Mouse (Mus musculus) hindbrain, postnatal 0 days (tissue): ENCODE data around the gene Pzp. TPM values are rescaled to one million over a fixed set of nuclear protein-coding genes. Genes with fewer than 3 reads are reported as not detected.

ENCODE experiments used
- ATAC-seq: fragments of 200-750 bp; cut with Nextera tagmentation; 2 replicates; pipeline ENCODE4 v1.8.0; 2017; ENCODE audit warnings: mild to moderate bottlenecking, moderate TSS enrichment, moderate library complexity
- DNase-seq: peaks from one replicate; pipeline ENCODE4 v3.0.0-alpha.2; 2015; ENCODE audit warnings: low spot score
- H3K27ac ChIP-seq: fragments of 300-500 bp; sonication (generic); 2 replicates; pipeline ENCODE4 v1.5.1; 2014; ENCODE audit warnings: mild to moderate bottlenecking
- H3K27me3 ChIP-seq: fragments of 300-500 bp; sonication (generic); 2 replicates; pipeline ENCODE4 v1.6.1; 2014; ENCODE audit warnings: low read length, mixed read lengths; ENCODE audit not compliant: insufficient read depth
- H3K36me3 ChIP-seq: fragments of 300-500 bp; sonication (generic); 2 replicates; pipeline ENCODE4 v1.6.1; 2014; ENCODE audit warnings: low read length, mixed read lengths; ENCODE audit not compliant: insufficient read depth
- H3K4me1 ChIP-seq: fragments of 300-500 bp; sonication (generic); 2 replicates; pipeline ENCODE4 v1.6.1; 2014; ENCODE audit warnings: antibody characterized with exemption, low read length, mixed read lengths; ENCODE audit not compliant: insufficient read depth
- H3K4me2 ChIP-seq: fragments of 300-500 bp; sonication (generic); 2 replicates; pipeline ENCODE4 v1.6.1; 2014; ENCODE audit warnings: low read depth, mild to moderate bottlenecking, low read length, moderate library complexity, mixed read lengths
- H3K4me3 ChIP-seq: fragments of 300-500 bp; sonication (generic); 2 replicates; pipeline ENCODE4 v1.5.1; 2014; ENCODE audit warnings: low read length
- H3K9ac ChIP-seq: fragments of 300-500 bp; sonication (generic); replicated peaks from 2 replicates; pipeline ENCODE4 v1.6.1; 2014; ENCODE audit warnings: mild to moderate bottlenecking, low read length, moderate library complexity, mixed read lengths
- H3K9me3 ChIP-seq: fragments of 300-500 bp; sonication (generic); 2 replicates; pipeline ENCODE4 v1.6.1; 2016; ENCODE audit warnings: low read length, mixed read lengths
- CTCF ChIP-seq: IDR thresholded peaks from 2 replicates; pipeline ENCODE4 v1.5.1; 2016; ENCODE audit warnings: antibody characterized with exemption, control low read depth, low read depth
- WGBS: fragments of 180-500 bp; shearing (Covaris S2); extraction: QIAGEN DNeasy Blood & Tissue Kit; methylation state at CpG from one replicate; pipeline ENCODE4 v1.1.7; 2014; 5-methylcytosine and 5-hydroxymethylcytosine counted together
- polyA plus RNA-seq: library from polyadenylated mRNA; unstranded; fragments of >200 nt; fragmentation: Nextera tagmentation; extraction: Ambion mirVana; gene quantifications from 2 replicates; pipeline ENCODE4 v1.2.1, GENCODE M21; 2015
- total RNA-seq: library from RNA; depleted of rRNA; stranded (reverse); fragments of >200 nt; gene quantifications from 2 replicates; pipeline ENCODE4 v1.2.3, GENCODE M21; 2014

Pzp gene
- total and polyA plus RNA-seq, 2 experiments from 2014 or later, result 0.03 TPM; not detected in 1

GRCm38 (mm10) chr6:128519159-128519558 is 7.4 kb downstream of the Pzp start:
- TF ChIP-seq CTCF, result no peak

DNA sequence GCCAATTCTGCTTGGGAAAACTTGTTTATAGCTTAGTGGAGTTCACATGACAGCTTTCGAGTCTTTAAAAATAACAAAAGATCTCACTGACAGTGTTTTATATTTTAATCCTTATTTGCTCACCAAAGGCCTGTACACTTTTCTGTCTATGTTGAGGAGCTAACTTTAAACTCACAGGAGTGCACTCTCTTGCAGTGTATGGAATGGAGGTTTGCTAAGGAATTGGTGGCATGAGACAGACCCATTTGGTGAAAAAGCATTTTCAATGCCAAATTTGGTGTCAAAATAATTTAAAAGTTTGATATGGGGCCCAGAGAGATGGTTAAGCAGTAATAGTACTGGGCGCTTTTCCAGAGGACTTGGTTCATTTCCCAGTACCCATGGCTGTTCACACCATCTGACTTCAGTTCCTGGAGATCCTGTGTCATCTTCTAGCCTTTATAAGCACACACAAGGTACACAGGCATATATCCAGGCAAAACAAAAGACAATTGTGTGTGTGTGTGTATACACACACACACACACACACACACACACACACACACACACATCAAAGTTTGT is 20.8 kb downstream of the Pzp start:
- Histone ChIP-seq H3K27ac (no peak overlapping the region), H3K9me3 (no peaks in the 10 kb centered on the region), H3K4me2 (no peak overlapping the region), H3K9ac (no peak overlapping the region), H3K27me3 (no peaks in the 10 kb centered on the region), H3K36me3 (no peaks in the 10 kb centered on the region), H3K4me1 (no peaks in the 10 kb centered on the region), H3K4me3 (no peak overlapping the region)
- WGBS, result 91% methylated on average over 2 of the region's 2 CpGs
- no peak for TF ChIP-seq CTCF
- no peak for DNase-seq
- ATAC-seq, result no peak

More at GRCm38 (mm10) chr6:128519159-128519558, 7.4 kb downstream of the Pzp start:
- DNase-seq, result no peak
- no peaks in the 10 kb centered on the region for H3K27me3 ChIP-seq
- H3K9me3 ChIP-seq, result no peaks in the 10 kb centered on the region
- H3K36me3 ChIP-seq, result no peaks in the 10 kb centered on the region
- H3K4me2 ChIP-seq, result no peak overlapping the region
- H3K4me3 ChIP-seq, result no peak overlapping the region
- ATAC-seq, result no peak
- H3K27ac ChIP-seq, result no peak overlapping the region
- WGBS, result 92% methylated on average over 7 of the region's 7 CpGs
- no peaks in the 10 kb centered on the region for H3K4me1 ChIP-seq
- H3K9ac ChIP-seq, result no peak overlapping the region

GRCm38 (mm10) chr6:128504743-128505142 is 21.8 kb downstream of the Pzp start:
- Histone ChIP-seq H3K27me3 (no peaks in the 10 kb centered on the region), H3K36me3 (no peaks in the 10 kb centered on the region), H3K4me2 (no peak overlapping the region), H3K4me1 (no peaks in the 10 kb centered on the region), H3K27ac (no peak overlapping the region), H3K9ac (no peak overlapping the region), H3K4me3 (no peak overlapping the region), H3K9me3 (no peaks in the 10 kb centered on the region)
- WGBS, result 69% methylated on average over 5 of the region's 5 CpGs
- TF ChIP-seq CTCF, result no peak
- DNase-seq (no peak), ATAC-seq (no peak)

DNA sequence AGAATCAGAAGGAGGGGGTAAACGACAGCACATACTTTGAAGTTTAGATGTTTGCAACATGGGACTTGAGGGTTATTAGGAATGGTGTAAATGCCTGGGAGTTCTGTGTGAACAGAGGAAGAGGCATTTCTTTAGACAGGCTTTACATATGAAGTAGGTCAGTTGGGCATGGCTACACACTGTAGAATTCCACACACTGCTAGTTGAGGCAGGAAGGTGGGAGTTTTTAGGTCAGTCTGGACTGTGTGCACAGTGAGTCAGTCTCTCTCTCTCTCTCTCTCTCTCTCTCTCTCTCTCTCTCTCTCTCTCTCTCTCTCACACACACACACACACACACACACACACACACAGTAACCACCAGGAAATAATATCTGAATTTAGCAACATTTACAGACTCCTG is 31.2 kb downstream of the Pzp start:
- H3K27me3 ChIP-seq, result no peaks in the 10 kb centered on the region
- H3K4me1 ChIP-seq, result no peaks in the 10 kb centered on the region
- TF ChIP-seq CTCF, result no peak
- no peak overlapping the region for H3K4me2 ChIP-seq
- H3K27ac ChIP-seq, result no peak overlapping the region
- H3K36me3 ChIP-seq, result no peaks in the 10 kb centered on the region
- no peaks in the 10 kb centered on the region for H3K9me3 ChIP-seq
- DNase-seq (no peak), ATAC-seq (no peak)
- no peak overlapping the region for H3K9ac ChIP-seq
- WGBS, result 47% methylated on average over 1 of the region's 1 CpGs
- H3K4me3 ChIP-seq, result no peak overlapping the region

- Histone ChIP-seq H3K9me3 (no peaks in the 10 kb centered on the region), H3K27ac (no peak overlapping the region), H3K27me3 (no peaks in the 10 kb centered on the region), H3K9ac (no peak overlapping the region), H3K4me3 (no peak overlapping the region), H3K4me1 (no peaks in the 10 kb centered on the region), H3K36me3 (no peaks in the 10 kb centered on the region), H3K4me2 (no peak overlapping the region)
- DNase-seq, result no peak
- ATAC-seq, result no peak
- no peak for TF ChIP-seq CTCF
- WGBS, result 69% methylated on average over 15 of the region's 15 CpGs
Observed at GRCm38 (mm10) chr6:128494646-128495331, 31.7 kb downstream of the Pzp start.

GRCm38 (mm10) chr6:128491916-128492315 is 34.6 kb downstream of the Pzp start:
- H3K4me1 ChIP-seq, result no peaks in the 10 kb centered on the region
- H3K27ac ChIP-seq, result no peak overlapping the region
- 70% methylated on average over 4 of the region's 4 CpGs for WGBS
- no peak overlapping the region for H3K4me2 ChIP-seq
- TF ChIP-seq CTCF, result no peak
- ATAC-seq (peak; percentile 72), DNase-seq (peak; percentile 8)
- no peak overlapping the region for H3K9ac ChIP-seq
- no peaks in the 10 kb centered on the region for H3K27me3 ChIP-seq
- H3K9me3 ChIP-seq, result no peaks in the 10 kb centered on the region
- no peak overlapping the region for H3K4me3 ChIP-seq
- no peaks in the 10 kb centered on the region for H3K36me3 ChIP-seq

DNA sequence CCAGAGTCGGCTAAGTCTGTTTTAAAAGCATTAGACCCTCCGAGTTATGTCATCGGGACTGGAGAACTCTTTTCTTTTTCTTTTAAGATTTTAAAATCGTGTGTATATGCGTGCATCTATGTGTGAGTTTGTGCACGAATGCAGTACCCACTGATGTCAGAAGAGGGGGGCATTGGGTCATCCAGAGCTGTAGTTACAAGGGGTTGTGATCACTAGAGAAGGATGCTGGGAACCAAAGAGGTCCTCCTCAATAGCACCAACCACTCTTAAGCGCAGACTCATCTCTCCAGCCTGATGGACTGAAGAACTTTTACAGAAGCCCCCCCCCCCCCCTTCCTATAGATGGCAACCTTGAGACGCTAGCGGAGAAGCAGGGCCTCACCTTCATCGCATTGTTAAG is 36.4 kb downstream of the Pzp start:
- Histone ChIP-seq H3K36me3 (no peaks in the 10 kb centered on the region), H3K9me3 (no peaks in the 10 kb centered on the region), H3K4me2 (no peak overlapping the region), H3K9ac (no peak overlapping the region), H3K27me3 (no peaks in the 10 kb centered on the region), H3K27ac (no peak overlapping the region), H3K4me1 (no peaks in the 10 kb centered on the region), H3K4me3 (no peak overlapping the region)
- WGBS, result 96% methylated on average over 10 of the region's 10 CpGs
- no peak for TF ChIP-seq CTCF
- ATAC-seq (no peak), DNase-seq (no peak)
